Mouse (Mus musculus) retina, postnatal 7 days (tissue): ENCODE results near the gene U2surp.
"Not testable (repeated sequence)": the region's sequence is repeated elsewhere in the genome, so short reads cannot be mapped to it uniquely, and the experiment has no call there.

Experiments
- DNase-seq: peaks from one replicate; pipeline ENCODE4 v3.0.0-alpha.2; 2012; ENCODE audit warnings: low read depth, low spot score

U2surp gene

GRCm38 (mm10) chr9:95539176-95539800, 27.5 kb upstream of the U2surp start:
- no peak for DNase-seq

GRCm38 (mm10) chr9:95533817-95534216, 22.0 kb upstream of the U2surp start:
- no peak for DNase-seq

- DNase-seq, result no peak
These were observed 19.3 kb upstream of the U2surp start for GRCm38 (mm10) chr9:95531144-95531543.

GRCm38 (mm10) chr9:95527676-95528075, 15.9 kb upstream of the U2surp start:
- DNase-seq, result no peak

GRCm38 (mm10) chr9:95525961-95526360, 14.2 kb upstream of the U2surp start:
- DNase-seq, result no peak

- DNase-seq, result no peak
These were observed 13.6 kb upstream of the U2surp start for GRCm38 (mm10) chr9:95525376-95525775.

- no peak for DNase-seq
These were observed 10.8 kb upstream of the U2surp start for GRCm38 (mm10) chr9:95522561-95522960.

GRCm38 (mm10) chr9:95521566-95521965, 9.8 kb upstream of the U2surp start:
- DNase-seq, result no peak

GRCm38 (mm10) chr9:95521031-95521430, 9.2 kb upstream of the U2surp start:
- DNase-seq, result no peak

- no peak for DNase-seq
These were observed 8.8 kb upstream of the U2surp start for GRCm38 (mm10) chr9:95520563-95520962.

GRCm38 (mm10) chr9:95514361-95514760, 2.6 kb upstream of the U2surp start:
- not testable (repeated sequence) for DNase-seq

GRCm38 (mm10) chr9:95513776-95514175, 2.0 kb upstream of the U2surp start:
- DNase-seq, result no peak

- no peak for DNase-seq
These were observed 685 bp upstream of the U2surp start for GRCm38 (mm10) chr9:95512331-95513030.

- no peak for DNase-seq
These were observed 947 bp downstream of the U2surp start for GRCm38 (mm10) chr9:95510693-95511404.

GRCm38 (mm10) chr9:95505666-95506065, 6.1 kb downstream of the U2surp start:
- DNase-seq, result no peak

- DNase-seq, result no peak
These were observed 11.9 kb downstream of the U2surp start for GRCm38 (mm10) chr9:95499848-95500247.

GRCm38 (mm10) chr9:95495038-95495437, 16.8 kb downstream of the U2surp start:
- no peak for DNase-seq

- DNase-seq, result peak; percentile 13
These were observed 18.4 kb downstream of the U2surp start for GRCm38 (mm10) chr9:95493393-95493792.

- DNase-seq, result no peak
These were observed 21.8 kb downstream of the U2surp start for GRCm38 (mm10) chr9:95490003-95490402.

GRCm38 (mm10) chr9:95488861-95489260, 22.9 kb downstream of the U2surp start:
- DNase-seq, result no peak

- no peak for DNase-seq
These were observed 31.8 kb downstream of the U2surp start for GRCm38 (mm10) chr9:95479981-95480380.

GRCm38 (mm10) chr9:95478443-95478842, 33.4 kb downstream of the U2surp start:
- DNase-seq, result no peak

- peak; percentile 16 for DNase-seq
These were observed 38.9 kb downstream of the U2surp start for GRCm38 (mm10) chr9:95472926-95473325.
